8 mouse cellular contexts compared by ENCODE assay signal in genomic region chr1:150393488-150393852, GRCm38 (mm10). TPM values are rescaled to one million over a fixed set of nuclear protein-coding genes. Genes with fewer than 3 reads are reported as not detected.
A peak's percentile ranks its signal among the peaks of the same experiment; 100 is the strongest.
DNase-seq lines count a peak whose midpoint lies in the region; ATAC-seq and TF ChIP-seq lines count a peak whose summit lies in the region.

No protein-coding gene starts in this region.

- intact Hi-C loops in heart, adult 2 months (cut with DNase I), result loop anchor here (5.0 kb wide), 1 partner anchor 1034 kb away; the partner anchor contains the start of genes Swt1 and Trmt1l

- H3K27me3 ChIP-seq in heart, adult 2 months (ENCODE audit: control insufficient read depth, insufficient read depth, low read length), result no peaks in the 10 kb centered on the region
- no peaks in the 10 kb centered on the region for H3K27me3 ChIP-seq in CH12.LX (replicated peaks)
- H3K27me3 ChIP-seq in forebrain, embryonic 16.5 days (replicated peaks; ENCODE audit: control insufficient read depth, insufficient read depth, low read length), result no peaks in the 10 kb centered on the region
- H3K27me3 ChIP-seq in liver, postnatal 0 days (ENCODE audit: insufficient read depth, low read length), result no peaks in the 10 kb centered on the region

- H3K4me1 ChIP-seq in heart, adult 2 months (ENCODE audit: control insufficient read depth, insufficient read depth, low read length), result peaks cover 1% of the 10 kb centered on the region; the same call in 1 of the 2 replicates
- H3K4me1 ChIP-seq in CH12.LX (ENCODE audit: control insufficient read depth in 1 of 2, insufficient read depth in 2 of 2), result peaks cover 4 to 38% of the 10 kb centered on the region in 2 experiments; a peak in 3 of 4 replicates
- peaks cover 12% of the 10 kb centered on the region for H3K4me1 ChIP-seq in forebrain, embryonic 16.5 days (replicated peaks; ENCODE audit: control insufficient read depth, insufficient read depth, low read length)
- no peaks in the 10 kb centered on the region for H3K4me1 ChIP-seq in liver, postnatal 0 days (ENCODE audit: insufficient read depth)

- in situ Hi-C loops in CH12.LX (cut with MboI; ENCODE audit: low pct_ligation_motif_present, low pct_unique_long_range_greater_than_20kb, low sequenced_read_pairs), result loop anchor here (25.0 kb wide), 1 partner anchor 556 kb away; no protein-coding TSS in a partner anchor

- no peak for TF ChIP-seq CTCF in heart, adult 2 months (IDR thresholded peaks at IDR 0.05)
- no peak for TF ChIP-seq CTCF in CH12.LX (conservative IDR thresholded peaks at IDR 0.05 in 1 of 2, IDR thresholded peaks at IDR 0.05 in 1 of 2; ENCODE audit: low read depth in 2 of 2, low read length in 2 of 2)
- TF ChIP-seq CTCF in liver, postnatal 0 days (IDR thresholded peaks at IDR 0.05; ENCODE audit: low read depth), result no peak

- WGBS in heart, adult 2 months, result under 1% methylated on average over 27 of the region's 27 CpGs
- 0% methylated on average over 27 of the region's 27 CpGs for WGBS in forebrain, embryonic 16.5 days
- WGBS in liver, postnatal 0 days (ENCODE audit: insufficient replicate concordance), result under 1% methylated on average over 27 of the region's 27 CpGs

- H3K79me2 ChIP-seq in heart, adult 2 months (replicated peaks; ENCODE audit: control insufficient read depth, insufficient read depth, low read length), result peaks cover 3% of the 10 kb centered on the region
- peaks cover 47% of the 10 kb centered on the region for H3K79me2 ChIP-seq in CH12.LX (replicated peaks; ENCODE audit: control insufficient read depth, extremely low read depth, insufficient read depth, poor library complexity, severe bottlenecking)

- TF ChIP-seq EP300 in heart, adult 2 months (IDR thresholded peaks at IDR 0.05; ENCODE audit: insufficient read depth, low read depth, low read length), result 0 out of 2 replicates have a peak, but pooled peaks have one; percentile 8
- no peak for TF ChIP-seq EP300 in CH12.LX (IDR thresholded peaks at IDR 0.05; ENCODE audit: low read length)
- no peak for TF ChIP-seq EP300 in liver, postnatal 0 days (IDR thresholded peaks at IDR 0.05; ENCODE audit: low read depth)

- dilution Hi-C loops in CH12.LX (cut with MboI; ENCODE audit: extremely low pct_ligation_motif_present, extremely low pct_unique_long_range_greater_than_20kb, low sequenced_read_pairs), result no loop called here

- no peak overlapping the region for H3K4me2 ChIP-seq in CH12.LX (ENCODE audit: insufficient read depth, low read depth, poor library complexity, severe bottlenecking)
- H3K4me2 ChIP-seq in forebrain, embryonic 16.5 days (ENCODE audit: low read length), result peak overlapping the region; percentile 79
- H3K4me2 ChIP-seq in liver, postnatal 0 days (ENCODE audit: low read depth, low read length), result peak overlapping the region; percentile 83

- ATAC-seq in forebrain, embryonic 16.5 days, result no peak
- peak; percentile 20 for ATAC-seq in liver, postnatal 0 days

- peak overlapping the region; percentile 82 for H3K9ac ChIP-seq in heart, adult 2 months (ENCODE audit: low read depth, low read length)
- H3K9ac ChIP-seq in CH12.LX (ENCODE audit: insufficient read depth, low read depth), result peak overlapping the region; percentile 97
- peak overlapping the region; percentile 61 for H3K9ac ChIP-seq in forebrain, embryonic 16.5 days (replicated peaks; ENCODE audit: low read depth, low read length)
- H3K9ac ChIP-seq in liver, postnatal 0 days (replicated peaks), result peak overlapping the region; percentile 87

- no peak for TF ChIP-seq POLR2A in heart, adult 2 months (IDR thresholded peaks at IDR 0.05; ENCODE audit: insufficient read depth, low read depth, low read length)
- TF ChIP-seq POLR2A in CH12.LX (IDR thresholded peaks at IDR 0.05; ENCODE audit: low read depth, low read length), result no peak

- no peaks in the 10 kb centered on the region for H3K9me3 ChIP-seq in CH12.LX (replicated peaks; ENCODE audit: low read length)
- no peaks in the 10 kb centered on the region for H3K9me3 ChIP-seq in forebrain, embryonic 16.5 days (ENCODE audit: control insufficient read depth, low read length)
- H3K9me3 ChIP-seq in liver, postnatal 0 days (ENCODE audit: low read length), result no peaks in the 10 kb centered on the region

- peaks cover 5% of the 10 kb centered on the region for H3K36me3 ChIP-seq in heart, adult 2 months (ENCODE audit: control insufficient read depth, insufficient read depth, low read length)
- peaks cover 17 to 36% of the 10 kb centered on the region in 2 experiments for H3K36me3 ChIP-seq in CH12.LX (replicated peaks in 1 of 2; ENCODE audit: control insufficient read depth in 1 of 2, insufficient read depth in 1 of 2, low read length in 1 of 2)
- H3K36me3 ChIP-seq in forebrain, embryonic 16.5 days (ENCODE audit: control insufficient read depth, insufficient read depth), result peaks cover 9% of the 10 kb centered on the region
- peaks cover 34% of the 10 kb centered on the region for H3K36me3 ChIP-seq in liver, postnatal 0 days (replicated peaks; ENCODE audit: insufficient read depth, low read length)

- TF ChIP-seq RAD21 in CH12.LX (IDR thresholded peaks at IDR 0.05; ENCODE audit: low read depth, low read length), result no peak

- H3K4me3 ChIP-seq in heart, adult 2 months, result peak overlapping the region; percentile 61
- peak overlapping the region; percentile 79 to 95 (median 95) for H3K4me3 ChIP-seq in CH12.LX (replicated peaks in 1 of 3; ENCODE audit: low read depth in 2 of 3, low read length in 2 of 3, poor library complexity in 1 of 3)
- peak overlapping the region; percentile 54 for H3K4me3 ChIP-seq in forebrain, embryonic 16.5 days (replicated peaks; ENCODE audit: low read length)
- H3K4me3 ChIP-seq in liver, postnatal 0 days (ENCODE audit: low read depth, low read length), result peak overlapping the region; percentile 94

- no peak for DNase-seq in heart, adult 2 months
- no peak for DNase-seq in heart, adult 11 months
- no peak for DNase-seq in CH12.LX (ENCODE audit: extremely low read depth)
- no peak for DNase-seq in liver, postnatal 0 days
- DNase-seq in urinary bladder, postnatal 10 days (ENCODE audit: low spot score), result no peak
- no peak for DNase-seq in layer of hippocampus, postnatal 10 days (ENCODE audit: low spot score in 2 of 2)
- DNase-seq in right cerebral cortex, postnatal 14 days, result no peak

- peak overlapping the region; percentile 84 for H3K27ac ChIP-seq in heart, adult 2 months
- H3K27ac ChIP-seq in CH12.LX (ENCODE audit: insufficient read depth, low read depth), result peak overlapping the region; percentile 76
- peak overlapping the region; percentile 83 for H3K27ac ChIP-seq in forebrain, embryonic 16.5 days (ENCODE audit: low read length)
- H3K27ac ChIP-seq in liver, postnatal 0 days (ENCODE audit: low read depth), result peak overlapping the region; percentile 97

TF ChIP-seq in CH12.LX, 34 proteins besides CTCF, POLR2A, EP300 and RAD21:
- no peak for TF ChIP-seq NELFE (IDR thresholded peaks at IDR 0.05; ENCODE audit: low read depth, low read length)
- no peak for TF ChIP-seq ZC3H11A (IDR thresholded peaks at IDR 0.05; ENCODE audit: low read depth, low read length)
- TF ChIP-seq SMC3 (IDR thresholded peaks at IDR 0.05; ENCODE audit: low read depth, low read length), result no peak
- TF ChIP-seq SIN3A (IDR thresholded peaks at IDR 0.05; ENCODE audit: low read length), result no peak
- TF ChIP-seq USF2 (conservative IDR thresholded peaks at IDR 0.05; ENCODE audit: low read depth, low read length), result no peak
- TF ChIP-seq TCF12 (IDR thresholded peaks at IDR 0.05; ENCODE audit: low read depth, low read length), result no peak; the same call in 1 of the 2 replicates
- peak; percentile 27; the same call in 1 of the 2 replicates for TF ChIP-seq MXI1 (IDR thresholded peaks at IDR 0.05; ENCODE audit: low read depth, low read length)
- TF ChIP-seq ZKSCAN1 (IDR thresholded peaks at IDR 0.05; ENCODE audit: borderline replicate concordance, low read depth, low read length), result no peak
- TF ChIP-seq RCOR1 (conservative IDR thresholded peaks at IDR 0.05; ENCODE audit: low read depth, low read length), result no peak
- 0 out of 2 replicates have a peak, but pooled peaks have one; percentile 6 for TF ChIP-seq MYC (IDR thresholded peaks at IDR 0.05; ENCODE audit: low read depth, low read length)
- no peak for TF ChIP-seq TBP (conservative IDR thresholded peaks at IDR 0.05; ENCODE audit: low read depth, low read length)
- no peak for TF ChIP-seq CHD2 (IDR thresholded peaks at IDR 0.05; ENCODE audit: low read length)

RNA-seq across cellular contexts. Expression of gene Odr4, which starts 0.6 kb away (rescaled TPM):
- 10 to 100 TPM; 19.8 to 19.9 TPM for total RNA-seq in heart, adult 2 months (2021)
- 7.0 and 13.1 TPM in 2 replicates for polyA plus RNA-seq in heart, adult 2 months (2012; rRNA removed)
- total RNA-seq in CH12.LX (2012; rRNA removed) (26.6 and 34.0 TPM in 2 replicates), CH12.LX (2014; rRNA removed) (54.7 and 60.0 TPM in 2 replicates)
- 25.0 and 27.6 TPM in 2 replicates for polyA plus RNA-seq in CH12.LX (2012; ENCODE audit: insufficient read length, low read depth)
- 46.3 and 48.1 TPM in 2 replicates for polyA plus RNA-seq in forebrain, embryonic 16.5 days (2015; fragmentation: Nextera tagmentation; extraction: Ambion mirVana)
- 16.4 and 20.4 TPM in 2 replicates for polyA plus RNA-seq in liver, postnatal 0 days (2015; fragmentation: Nextera tagmentation; extraction: Ambion mirVana)
- 10 to 100 TPM; 38.6 to 44.1 TPM for total RNA-seq in layer of hippocampus, postnatal 10 days (2021)

RNA-seq across cellular contexts. Expression of gene Tpr, which starts 0.8 kb away (rescaled TPM):
- 100 to 1,000 TPM; 109 to 125 TPM for total RNA-seq in heart, adult 2 months (2021)
- polyA plus RNA-seq in heart, adult 2 months (2012; rRNA removed), result 58.1 and 89.0 TPM in 2 replicates
- total RNA-seq in CH12.LX (2012; rRNA removed) (200 and 212 TPM in 2 replicates), CH12.LX (2014; rRNA removed) (129 and 135 TPM in 2 replicates)
- polyA plus RNA-seq in CH12.LX (2012; ENCODE audit: insufficient read length, low read depth), result 291 and 299 TPM in 2 replicates
- polyA plus RNA-seq in forebrain, embryonic 16.5 days (2015; fragmentation: Nextera tagmentation; extraction: Ambion mirVana), result 134 and 141 TPM in 2 replicates
- polyA plus RNA-seq in liver, postnatal 0 days (2015; fragmentation: Nextera tagmentation; extraction: Ambion mirVana), result 68.2 and 69.3 TPM in 2 replicates
- total RNA-seq in layer of hippocampus, postnatal 10 days (2021), result 100 to 1,000 TPM; 119 to 124 TPM
